Mouse (Mus musculus) adrenal gland (tissue): ENCODE measurements at regions not wholly inside any gene's neighbourhood (a gene's known extent, or its start where the extent isn't known, plus 50 kb on each side); places are given as distances from the start of the nearest gene placed in this dataset.
"Not testable (repeated sequence)": the region's sequence is repeated elsewhere in the genome, so short reads cannot be mapped to it uniquely, and the experiment has no call there.

ENCODE experiments used
- intact Hi-C: fragments of 180-260 bp; cut with DNase I; formaldehyde crosslinking; loops from one replicate; pipeline ENCODE4 v1.15.1; 2025

GRCm38 (mm10) chr10:96408250-96408649, 208.6 kb upstream of the Btg1 start:
- intact Hi-C loops, result no loop called here

GRCm38 (mm10) chr10:96410028-96410427, 206.8 kb upstream of the Btg1 start:
- intact Hi-C loops, result no loop called here

GRCm38 (mm10) chr10:96414807-96415206, 202.0 kb upstream of the Btg1 start:
- intact Hi-C loops, result no loop called here

GRCm38 (mm10) chr10:96421506-96421905, 195.3 kb upstream of the Btg1 start:
- intact Hi-C loops, result not testable (repeated sequence)

GRCm38 (mm10) chr10:96427407-96427806, 189.4 kb upstream of the Btg1 start:
- intact Hi-C loops, result no loop called here

- intact Hi-C loops, result no loop called here
Observed at GRCm38 (mm10) chr10:96430142-96430541, 186.7 kb upstream of the Btg1 start.

GRCm38 (mm10) chr10:96435109-96435508, 181.7 kb upstream of the Btg1 start:
- intact Hi-C loops, result no loop called here

GRCm38 (mm10) chr10:96438398-96439103, 178.3 kb upstream of the Btg1 start:
- intact Hi-C loops, result no loop called here

- intact Hi-C loops, result no loop called here
Observed at GRCm38 (mm10) chr10:96442165-96442564, 174.6 kb upstream of the Btg1 start.

- intact Hi-C loops, result no loop called here
Observed at GRCm38 (mm10) chr10:96450266-96450665, 166.5 kb upstream of the Btg1 start.

- intact Hi-C loops, result no loop called here
Observed at GRCm38 (mm10) chr10:96454857-96455256, 161.9 kb upstream of the Btg1 start.

- intact Hi-C loops, result no loop called here
Observed at GRCm38 (mm10) chr10:96458551-96458950, 158.3 kb upstream of the Btg1 start.

- intact Hi-C loops, result no loop called here
Observed at GRCm38 (mm10) chr10:96459186-96459585, 157.6 kb upstream of the Btg1 start.

- intact Hi-C loops, result no loop called here
Observed at GRCm38 (mm10) chr10:96460151-96460550, 156.7 kb upstream of the Btg1 start.

GRCm38 (mm10) chr10:96460617-96461338, 156.0 kb upstream of the Btg1 start:
- intact Hi-C loops, result no loop called here

- intact Hi-C loops, result no loop called here
Observed at GRCm38 (mm10) chr10:96465967-96466366, 150.8 kb upstream of the Btg1 start.

GRCm38 (mm10) chr10:96466845-96467244, 150.0 kb upstream of the Btg1 start:
- intact Hi-C loops, result no loop called here

- intact Hi-C loops, result no loop called here
Observed at GRCm38 (mm10) chr10:96467661-96468060, 149.1 kb upstream of the Btg1 start.

- intact Hi-C loops, result no loop called here
Observed at GRCm38 (mm10) chr10:96471523-96471922, 145.3 kb upstream of the Btg1 start.

- intact Hi-C loops, result no loop called here
Observed at GRCm38 (mm10) chr10:96479350-96479749, 137.5 kb upstream of the Btg1 start.

GRCm38 (mm10) chr10:96479786-96480185, 137.0 kb upstream of the Btg1 start:
- intact Hi-C loops, result no loop called here

GRCm38 (mm10) chr10:96480453-96481324, 136.1 kb upstream of the Btg1 start:
- intact Hi-C loops, result no loop called here
